Mouse (Mus musculus) lung, postnatal 0 days (tissue): ENCODE data around the gene Cga.

Experiments
- CTCF ChIP-seq: IDR thresholded peaks from 2 replicates; pipeline ENCODE4 v1.5.1; 2016; ENCODE audit warnings: antibody characterized with exemption, mild to moderate bottlenecking
- EP300 ChIP-seq: IDR thresholded peaks from 2 replicates; pipeline ENCODE4 v1.6.1; 2016; ENCODE audit warnings: antibody characterized with exemption, mild to moderate bottlenecking, control low read depth

DNA sequence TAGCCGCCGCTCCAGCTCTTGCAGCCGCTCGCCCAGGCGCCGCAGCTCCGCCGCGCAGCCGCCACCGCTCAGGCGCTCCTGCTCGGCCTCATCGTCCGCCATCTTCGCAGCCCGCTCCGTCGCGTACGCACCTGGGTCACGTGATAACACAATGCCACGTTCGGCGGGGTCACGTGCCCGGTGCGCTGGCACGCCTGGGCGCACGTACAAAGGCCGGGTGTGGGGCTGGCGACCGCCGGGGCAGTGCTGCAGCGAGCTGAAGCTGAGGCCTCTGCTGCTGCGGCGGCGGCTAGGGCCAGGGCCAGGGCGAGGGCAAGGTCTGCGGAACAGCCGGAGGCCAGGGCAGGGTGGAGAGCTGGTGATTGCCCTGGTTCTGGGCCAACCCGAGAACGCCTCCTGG, 10.8 kb upstream of the Cga start, which contains the start of gene Zfp292:
- TF ChIP-seq CTCF (no peak), EP300 (no peak)
